Mouse (Mus musculus) lung, postnatal 0 days (tissue): Measurements from ENCODE around the gene Npy5r. TPM values are rescaled to one million over a fixed set of nuclear protein-coding genes. Genes with fewer than 3 reads are reported as not detected.

Source experiments
- ATAC-seq: fragments of 200-750 bp; cut with Nextera tagmentation; 2 replicates; pipeline ENCODE4 v1.8.0; 2017; ENCODE audit warnings: moderate library complexity
- DNase-seq: peaks from one replicate; pipeline ENCODE4 v3.0.0-alpha.2; 2016; ENCODE audit warnings: low spot score
- H3K27ac ChIP-seq: fragments of 300-500 bp; sonication (generic); 2 replicates; pipeline ENCODE4 v1.5.1; 2014; ENCODE audit warnings: antibody characterized with exemption, mild to moderate bottlenecking, low read length, mixed read lengths
- H3K27me3 ChIP-seq: fragments of 300-500 bp; sonication (generic); replicated peaks from 2 replicates; pipeline ENCODE4 v1.6.1; 2014; ENCODE audit warnings: low read length, mixed read lengths; ENCODE audit not compliant: insufficient read depth
- H3K36me3 ChIP-seq: fragments of 300-500 bp; sonication (generic); 2 replicates; pipeline ENCODE4 v1.6.1; 2014; ENCODE audit warnings: low read length, mixed read lengths; ENCODE audit not compliant: insufficient read depth
- H3K4me1 ChIP-seq: fragments of 300-500 bp; sonication (generic); 2 replicates; pipeline ENCODE4 v1.6.1; 2014; ENCODE audit warnings: antibody characterized with exemption, low read depth, low read length, mixed read lengths; ENCODE audit not compliant: insufficient read depth
- H3K4me2 ChIP-seq: fragments of 300-500 bp; sonication (generic); replicated peaks from 2 replicates; pipeline ENCODE4 v1.6.1; 2014; ENCODE audit warnings: low read depth, mild to moderate bottlenecking, low read length, moderate library complexity, mixed read lengths
- H3K4me3 ChIP-seq: fragments of 300-500 bp; sonication (generic); 2 replicates; pipeline ENCODE4 v1.5.1; 2014; ENCODE audit warnings: low read depth, low read length
- H3K9ac ChIP-seq: fragments of 300-500 bp; sonication (generic); replicated peaks from 2 replicates; pipeline ENCODE4 v1.6.1; 2014; ENCODE audit warnings: low read depth, mild to moderate bottlenecking
- H3K9me3 ChIP-seq: fragments of 300-500 bp; sonication (generic); 2 replicates; pipeline ENCODE4 v1.6.1; 2016; ENCODE audit warnings: low read length, mixed read lengths
- CTCF ChIP-seq: IDR thresholded peaks from 2 replicates; pipeline ENCODE4 v1.5.1; 2016; ENCODE audit warnings: antibody characterized with exemption, mild to moderate bottlenecking
- EP300 ChIP-seq: IDR thresholded peaks from 2 replicates; pipeline ENCODE4 v1.6.1; 2016; ENCODE audit warnings: antibody characterized with exemption, mild to moderate bottlenecking, control low read depth
- WGBS: fragments of 180-500 bp; shearing (Covaris S2); extraction: QIAGEN DNeasy Blood & Tissue Kit; methylation state at CpG from one replicate; pipeline ENCODE4 v1.1.7; 2014; 5-methylcytosine and 5-hydroxymethylcytosine counted together
- polyA plus RNA-seq: library from polyadenylated mRNA; unstranded; fragments of >200 nt; fragmentation: Nextera tagmentation; extraction: Ambion mirVana; gene quantifications from 2 replicates; pipeline ENCODE4 v1.2.1, GENCODE M21; 2015

Npy5r gene
- polyA plus RNA-seq, 1 experiment from 2014 or later = not detected

DNA sequence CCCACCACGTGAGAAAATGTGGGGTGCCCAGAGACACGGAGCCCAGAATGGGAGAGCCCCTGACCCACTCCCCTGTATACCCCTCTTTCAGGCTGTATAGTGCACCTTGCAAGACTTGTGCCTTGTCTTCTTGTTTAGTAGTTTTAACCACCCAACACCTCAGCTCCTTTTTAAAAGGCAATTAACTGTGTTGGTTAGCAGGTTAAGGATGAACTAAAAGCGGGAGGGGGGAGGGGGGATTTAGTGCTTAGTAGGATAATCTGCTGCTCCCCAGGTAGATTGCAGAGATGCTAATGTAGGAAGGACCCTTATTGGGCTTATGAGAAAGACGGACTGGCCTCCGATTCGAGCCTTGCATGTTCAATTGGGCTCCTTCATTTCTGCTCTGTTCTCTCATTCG, 10.1 kb upstream of the Npy5r start:
- Histone ChIP-seq H3K36me3 (no peaks in the 10 kb centered on the region), H3K9me3 (no peaks in the 10 kb centered on the region), H3K27me3 (no peaks in the 10 kb centered on the region), H3K27ac (no peak overlapping the region), H3K9ac (no peak overlapping the region), H3K4me1 (no peaks in the 10 kb centered on the region), H3K4me3 (no peak overlapping the region), H3K4me2 (no peak overlapping the region)
- no peak for DNase-seq
- 12% methylated on average over 7 of the region's 7 CpGs for WGBS
- TF ChIP-seq EP300 (no peak), CTCF (no peak)
- no peak for ATAC-seq

DNA sequence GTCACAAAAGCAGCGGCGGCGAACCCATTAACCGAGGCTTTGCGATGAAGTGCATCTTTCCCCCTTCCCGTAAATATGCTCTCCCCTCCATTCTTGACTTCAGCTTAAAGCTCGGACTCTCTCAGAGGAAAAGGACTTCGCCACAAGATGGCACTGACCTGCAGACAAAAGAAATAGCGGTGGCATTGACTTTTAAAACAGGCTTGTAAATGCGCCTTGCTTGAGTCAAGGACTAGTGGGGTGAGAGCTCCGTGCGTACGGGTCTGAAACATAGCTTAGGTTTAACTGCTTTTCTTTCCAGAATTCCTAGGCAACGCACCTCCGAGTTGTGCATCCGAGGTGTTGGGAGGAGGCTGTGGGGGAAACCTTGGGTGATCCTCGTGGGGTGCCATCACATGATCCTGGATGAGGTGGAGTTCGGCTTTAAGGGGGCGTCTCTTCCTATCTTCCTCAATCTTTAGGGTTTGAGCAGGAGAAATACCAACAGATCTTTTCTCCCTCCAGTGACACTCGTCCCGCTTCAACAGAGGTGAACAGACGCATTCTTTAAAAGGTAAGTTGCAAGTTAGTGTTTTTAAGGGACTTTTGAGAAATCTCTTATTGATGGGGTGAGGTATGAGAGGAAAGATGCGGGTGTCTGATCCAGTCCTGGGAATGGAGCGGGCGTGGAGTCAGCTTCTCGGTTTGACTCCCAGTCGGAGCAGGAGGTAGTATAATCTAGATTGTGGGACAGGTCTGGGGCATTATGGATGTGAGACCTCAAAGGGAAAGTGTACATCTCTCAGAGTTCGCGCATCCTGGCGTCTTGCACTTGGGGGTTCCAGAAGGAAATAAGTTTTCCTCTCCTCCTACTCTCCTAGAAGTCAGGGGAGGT, 9.3 kb upstream of the Npy5r start, which contains the start of gene Npy1r:
TSS of gene Npy1r (plus strand) at position 223 of the 874 bp plus-strand sequence.
- no peaks in the 10 kb centered on the region for H3K27me3 ChIP-seq
- no peak within 1 kb of the TSS for H3K9ac ChIP-seq
- ATAC-seq (peak; percentile 37; the same call in 1 of the 2 replicates), DNase-seq (peak; percentile 56)
- H3K4me3 ChIP-seq = peak within 1 kb of the TSS; percentile 24; the same call in 1 of the 2 replicates
- TF ChIP-seq EP300 (no peak), CTCF (peak; percentile 68)
- H3K4me2 ChIP-seq = peak within 1 kb of the TSS; percentile 42
- no peaks in the 10 kb centered on the region for H3K4me1 ChIP-seq
- 2% methylated on average over 30 of the region's 30 CpGs for WGBS
- H3K36me3 ChIP-seq = no peaks in the 10 kb centered on the region
- H3K27ac ChIP-seq = no peak within 1 kb of the TSS
- H3K9me3 ChIP-seq = no peaks in the 10 kb centered on the region

DNA sequence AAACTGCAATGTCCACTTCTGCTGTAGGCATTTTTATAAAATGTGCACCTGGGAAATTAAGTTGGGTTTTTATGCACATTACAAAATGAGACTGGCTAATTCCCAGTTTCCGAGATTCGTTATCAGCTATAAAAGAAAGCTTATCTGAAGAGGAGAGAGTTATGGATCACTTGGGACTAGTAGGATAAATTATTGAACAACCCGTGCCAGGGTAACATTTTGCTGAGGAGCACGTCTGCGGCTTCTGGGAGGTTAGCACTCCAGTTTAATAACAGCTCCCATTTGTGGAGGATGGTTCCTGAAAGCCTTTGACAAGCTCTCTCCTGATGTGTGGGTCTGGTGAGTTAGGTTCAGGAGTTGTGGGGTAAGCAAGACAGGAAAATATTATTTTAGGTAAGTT, 2.5 kb upstream of the Npy5r start:
- no peak overlapping the region for H3K27ac ChIP-seq
- H3K36me3 ChIP-seq = no peaks in the 10 kb centered on the region
- WGBS = 60% methylated on average over 5 of the region's 5 CpGs
- no peaks in the 10 kb centered on the region for H3K9me3 ChIP-seq
- TF ChIP-seq CTCF (no peak), EP300 (no peak)
- H3K4me2 ChIP-seq = no peak overlapping the region
- H3K4me1 ChIP-seq = no peaks in the 10 kb centered on the region
- H3K4me3 ChIP-seq = no peak overlapping the region
- DNase-seq (no peak), ATAC-seq (no peak)
- H3K9ac ChIP-seq = no peak overlapping the region
- H3K27me3 ChIP-seq = 0 out of 2 replicates have a peak, but pooled peaks cover 7% of the 10 kb centered on the region

DNA sequence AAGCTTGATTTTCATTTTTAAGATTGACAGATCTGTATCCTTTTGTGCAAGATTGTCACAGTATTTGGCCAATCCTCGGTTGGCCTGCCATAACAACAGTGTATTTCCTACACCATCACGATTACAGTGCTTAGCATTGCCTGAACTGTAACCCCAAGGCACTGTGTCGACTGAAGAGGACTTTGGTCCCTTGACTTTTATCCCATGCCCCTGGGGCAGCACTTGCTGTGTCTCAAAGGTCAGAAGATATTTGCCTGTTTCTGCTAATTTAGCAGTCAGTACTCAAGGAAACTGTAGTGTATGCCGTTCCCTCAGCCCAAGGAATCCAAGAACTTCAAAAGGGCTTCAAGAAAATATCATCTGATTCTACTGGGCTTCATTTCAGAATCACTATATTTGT, 871 bp upstream of the Npy5r start:
- no peak overlapping the region for H3K4me2 ChIP-seq
- no peak overlapping the region for H3K4me3 ChIP-seq
- no peaks in the 10 kb centered on the region for H3K36me3 ChIP-seq

DNA sequence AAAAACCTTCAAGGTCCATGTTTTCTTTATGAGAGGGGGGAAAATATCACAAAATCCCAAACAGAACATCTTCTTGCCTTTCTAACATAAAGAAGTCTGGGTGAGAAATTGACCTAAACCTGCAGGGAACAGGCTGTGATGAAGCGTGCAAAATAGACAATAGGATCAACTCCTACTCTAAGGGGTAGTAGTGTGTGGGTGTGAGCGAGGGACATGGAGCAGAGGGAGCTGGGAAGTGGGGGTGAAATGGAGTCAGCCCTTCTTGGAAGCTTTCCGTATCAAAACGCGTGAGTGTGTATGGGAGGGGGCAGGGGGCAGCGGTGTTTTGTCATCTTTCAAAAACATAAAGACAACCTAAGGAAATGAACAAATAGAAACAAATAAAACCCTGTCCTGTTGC, 467 bp upstream of the Npy5r start:
- TF ChIP-seq EP300 (no peak), CTCF (no peak)

More for the DNA sequence above, 871 bp upstream of the Npy5r start:
- TF ChIP-seq CTCF (no peak), EP300 (no peak)
- H3K9ac ChIP-seq = no peak overlapping the region
- ATAC-seq = no peak
- no peak for DNase-seq
- no peak overlapping the region for H3K27ac ChIP-seq
- 0 out of 2 replicates have a peak, but pooled peaks cover 7% of the 10 kb centered on the region for H3K27me3 ChIP-seq
- 43% methylated on average over 4 of the region's 4 CpGs for WGBS
- H3K4me1 ChIP-seq = no peaks in the 10 kb centered on the region
- no peaks in the 10 kb centered on the region for H3K9me3 ChIP-seq

DNA sequence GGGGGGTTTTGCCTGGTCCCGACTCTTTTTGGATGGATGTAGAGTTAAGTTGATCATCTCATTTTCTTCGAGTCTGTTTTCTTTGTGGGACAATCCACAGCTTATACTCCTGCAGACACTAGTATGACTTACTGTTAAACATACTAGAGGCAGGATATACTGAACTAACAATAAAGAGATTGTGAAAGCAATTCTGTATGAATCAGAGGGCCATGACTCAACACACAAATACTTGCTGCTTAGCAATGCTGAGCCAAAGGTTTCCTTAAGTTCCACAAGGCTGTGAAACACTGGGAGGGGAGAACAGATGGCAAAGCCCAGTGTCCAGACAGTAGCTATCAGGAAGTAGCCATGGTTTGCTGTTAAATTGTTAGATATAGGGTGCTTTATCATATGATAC, 6.7 kb downstream of the Npy5r start:
- DNase-seq (no peak), ATAC-seq (no peak)
- H3K4me2 ChIP-seq = no peak overlapping the region
- no peaks in the 10 kb centered on the region for H3K9me3 ChIP-seq
- no peaks in the 10 kb centered on the region for H3K36me3 ChIP-seq
- 80% methylated on average over 2 of the region's 2 CpGs for WGBS
- H3K27ac ChIP-seq = no peak overlapping the region
- TF ChIP-seq EP300 (no peak), CTCF (no peak)
- H3K27me3 ChIP-seq = no peaks in the 10 kb centered on the region
- H3K9ac ChIP-seq = no peak overlapping the region
- no peak overlapping the region for H3K4me3 ChIP-seq
- no peaks in the 10 kb centered on the region for H3K4me1 ChIP-seq

More for the DNA sequence above, 467 bp upstream of the Npy5r start:
- Histone ChIP-seq H3K27me3 (0 out of 2 replicates have a peak, but pooled peaks cover 7% of the 10 kb centered on the region), H3K9me3 (no peaks in the 10 kb centered on the region), H3K9ac (no peak overlapping the region), H3K27ac (no peak overlapping the region), H3K4me1 (no peaks in the 10 kb centered on the region), H3K4me2 (no peak overlapping the region), H3K4me3 (no peak overlapping the region), H3K36me3 (no peaks in the 10 kb centered on the region)
- DNase-seq (no peak), ATAC-seq (no peak)
- WGBS = 45% methylated on average over 6 of the region's 6 CpGs
